Mouse (Mus musculus) C2C12 (cell line): Measurements from ENCODE around the gene Rpl37.

ENCODE experiments used
- CEBPB ChIP-seq: IDR thresholded peaks from one replicate; pipeline ENCODE4 v1.6.1; 2011; ENCODE audit warnings: low read depth, mild to moderate bottlenecking, control low read depth, moderate library complexity
- CTCF ChIP-seq: IDR thresholded peaks from one replicate; pipeline ENCODE4 v1.5.1; 2011; ENCODE audit not compliant: control insufficient read depth, insufficient read depth, insufficient read length
- FOSL1 ChIP-seq: IDR thresholded peaks from one replicate; pipeline ENCODE4 v1.8.0; 2011; ENCODE audit warnings: mild to moderate bottlenecking, low read length; ENCODE audit not compliant: poor library complexity, insufficient read depth, severe bottlenecking
- MAX ChIP-seq: IDR thresholded peaks from one replicate; pipeline ENCODE4 v1.6.1; 2011; ENCODE audit warnings: mild to moderate bottlenecking, control low read depth
- MYOD1 ChIP-seq: IDR thresholded peaks from one replicate; pipeline ENCODE4 v1.6.1; 2011; ENCODE audit warnings: low read depth; ENCODE audit not compliant: control insufficient read depth, insufficient read length
- MYOG ChIP-seq: IDR thresholded peaks from one replicate; pipeline ENCODE4 v1.6.1; 2011; ENCODE audit not compliant: control insufficient read depth, insufficient read length; ENCODE audit errors: extremely low read depth
- USF1 ChIP-seq: IDR thresholded peaks from one replicate; pipeline ENCODE4 v1.6.1; 2011; ENCODE audit warnings: low read depth, mild to moderate bottlenecking, control low read depth, moderate library complexity

GRCm38 (mm10) chr15:5090131-5090530 lies 26.3 kb upstream of the Rpl37 start:
- no peak for TF ChIP-seq CTCF
- TF ChIP-seq MYOG: no peak
- TF ChIP-seq CEBPB: no peak
- TF ChIP-seq MAX: no peak
- TF ChIP-seq USF1: no peak
- no peak for TF ChIP-seq MYOD1
- no peak for TF ChIP-seq FOSL1
